Mouse (Mus musculus) spleen, embryonic (tissue): ENCODE data around the gene Cep170b.

Experiments used
- CTCF ChIA-PET: fragments of 350-600 bp; sonication (Branson Sonifier 250); formaldehyde crosslinking; loops from one replicate; lab custom pipeline; 2022; lab: Charles Lee

Gene Cep170b

GRCm38 (mm10) chr12:112735896-112736635, 15.8 kb downstream of the Cep170b start:
- CTCF ChIA-PET: no interaction called here

DNA sequence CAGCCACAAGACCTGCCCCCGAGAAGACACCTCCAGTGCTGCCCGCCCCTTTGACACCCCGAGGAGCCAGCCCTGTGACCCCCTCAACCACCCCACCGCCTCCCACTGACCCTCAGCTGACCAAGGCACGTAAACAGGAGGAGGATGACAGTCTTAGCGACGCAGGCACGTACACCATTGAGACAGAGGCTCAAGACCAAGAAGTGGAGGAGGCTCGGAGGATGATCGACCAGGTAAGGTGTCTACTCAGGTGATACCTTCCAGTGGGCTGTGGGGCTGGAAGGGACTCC, 16.3 kb downstream of the Cep170b start:
- CTCF ChIA-PET: no interaction called here

GRCm38 (mm10) chr12:112737081-112737480, 16.8 kb downstream of the Cep170b start:
- CTCF ChIA-PET: no interaction called here

DNA sequence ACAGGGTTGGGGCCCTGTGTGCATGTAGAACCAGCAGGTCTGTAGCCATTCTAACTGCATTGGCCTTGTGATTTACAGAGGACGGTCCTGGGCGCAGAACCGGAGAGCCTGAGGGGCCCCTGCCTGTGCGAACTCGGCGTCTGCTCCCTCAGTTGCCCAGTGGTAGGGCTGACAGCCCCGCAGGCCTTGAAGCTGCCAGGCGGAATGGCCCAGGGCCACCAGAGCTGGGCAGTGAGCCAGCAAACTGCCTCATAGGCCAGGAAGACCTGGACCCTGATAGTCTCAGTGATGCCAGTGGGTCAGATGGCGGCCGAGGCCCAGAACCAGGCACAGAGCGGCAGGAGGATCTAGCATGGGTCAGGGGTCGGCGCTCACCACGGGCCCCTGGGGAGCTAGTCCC, 17.5 kb downstream of the Cep170b start:
- CTCF ChIA-PET: interaction anchor here (0.5 kb wide), 1 partner anchor 22 kb away, joined by 6 read pairs; no protein-coding TSS in a partner anchor

DNA sequence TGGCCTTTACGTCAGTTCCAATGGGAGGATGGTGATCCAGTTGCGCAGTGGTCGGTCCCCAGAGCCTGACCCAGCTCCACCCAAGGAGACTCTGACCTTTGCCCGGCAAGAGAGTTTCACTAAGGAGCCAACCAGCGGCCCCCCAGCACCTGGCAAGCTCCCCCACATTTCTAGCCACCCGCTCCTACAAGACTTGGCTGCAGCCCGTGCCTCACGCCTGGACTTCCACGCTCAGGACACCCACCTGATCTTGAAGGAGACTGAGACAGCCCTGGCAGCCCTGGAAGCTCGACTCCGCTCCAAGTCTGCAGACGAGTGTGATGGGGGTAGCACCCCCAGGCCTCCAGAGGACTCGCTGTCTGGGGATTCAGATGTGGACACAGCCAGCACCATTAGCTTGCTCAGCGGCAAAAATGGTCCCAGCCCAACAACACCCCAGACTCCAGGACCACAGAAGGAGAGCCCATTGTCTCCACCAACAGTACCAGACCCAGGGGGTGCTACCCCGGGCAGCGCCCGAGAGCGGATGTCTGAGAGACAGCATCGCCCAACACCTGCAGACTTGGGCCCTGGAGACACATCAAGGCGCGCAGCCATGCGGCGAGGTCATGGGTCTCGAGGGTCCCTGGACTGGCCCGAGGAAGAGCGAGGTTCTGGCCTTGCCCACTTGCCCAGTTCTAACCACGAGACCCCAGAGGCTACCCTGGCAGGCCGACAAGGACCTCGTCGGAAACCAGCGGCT, 18.2 kb downstream of the Cep170b start:
- CTCF ChIA-PET: interaction anchor here (0.5 kb wide), 1 partner anchor 22 kb away, joined by 6 read pairs; no protein-coding TSS in a partner anchor

DNA sequence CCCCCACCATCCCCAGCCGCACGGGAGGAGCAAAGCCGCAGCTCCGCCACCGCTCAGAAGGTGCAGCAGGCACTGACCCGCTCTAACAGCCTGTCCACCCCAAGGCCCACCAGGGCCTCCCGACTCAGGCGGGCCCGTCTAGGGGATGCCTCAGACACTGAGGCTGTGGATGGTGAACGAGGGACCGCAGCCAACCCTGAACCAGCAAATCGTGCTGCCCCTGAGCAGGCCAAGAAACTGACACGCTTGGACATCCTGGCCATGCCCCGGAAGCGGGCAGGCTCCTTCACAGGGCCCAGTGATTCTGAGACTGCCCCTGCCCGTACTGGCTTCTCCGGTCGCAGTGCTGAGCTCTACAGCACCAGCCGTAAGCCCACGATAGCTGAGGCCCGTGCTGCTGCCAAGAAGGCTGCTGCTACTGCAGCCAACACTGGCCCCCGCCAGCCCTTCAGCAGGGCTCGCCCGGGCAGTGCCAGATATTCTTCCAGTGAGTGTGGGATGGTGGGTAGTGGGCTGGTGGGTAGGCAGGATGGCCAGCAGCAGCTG, 18.8 kb downstream of the Cep170b start:
- CTCF ChIA-PET: no interaction called here

DNA sequence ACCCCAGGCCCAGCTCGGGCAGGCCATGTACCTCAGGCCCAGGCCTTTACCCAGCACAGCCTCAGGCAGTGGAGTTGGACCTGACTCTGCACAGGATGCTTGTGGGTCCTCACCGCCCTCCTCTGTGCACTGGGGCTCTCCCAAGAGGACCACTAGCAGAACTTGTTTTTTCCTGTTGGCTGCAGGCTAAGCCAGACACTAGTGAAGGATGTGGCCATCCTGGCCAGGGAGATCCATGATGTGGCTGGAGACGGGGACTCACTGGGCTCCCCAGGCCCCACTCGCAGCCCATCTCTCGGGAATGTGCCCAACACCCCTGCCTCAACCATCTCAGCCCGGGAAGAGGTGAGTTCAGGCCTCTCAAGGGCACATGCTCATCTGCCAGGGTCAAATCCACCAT, 22.5 kb downstream of the Cep170b start:
- CTCF ChIA-PET: no interaction called here

DNA sequence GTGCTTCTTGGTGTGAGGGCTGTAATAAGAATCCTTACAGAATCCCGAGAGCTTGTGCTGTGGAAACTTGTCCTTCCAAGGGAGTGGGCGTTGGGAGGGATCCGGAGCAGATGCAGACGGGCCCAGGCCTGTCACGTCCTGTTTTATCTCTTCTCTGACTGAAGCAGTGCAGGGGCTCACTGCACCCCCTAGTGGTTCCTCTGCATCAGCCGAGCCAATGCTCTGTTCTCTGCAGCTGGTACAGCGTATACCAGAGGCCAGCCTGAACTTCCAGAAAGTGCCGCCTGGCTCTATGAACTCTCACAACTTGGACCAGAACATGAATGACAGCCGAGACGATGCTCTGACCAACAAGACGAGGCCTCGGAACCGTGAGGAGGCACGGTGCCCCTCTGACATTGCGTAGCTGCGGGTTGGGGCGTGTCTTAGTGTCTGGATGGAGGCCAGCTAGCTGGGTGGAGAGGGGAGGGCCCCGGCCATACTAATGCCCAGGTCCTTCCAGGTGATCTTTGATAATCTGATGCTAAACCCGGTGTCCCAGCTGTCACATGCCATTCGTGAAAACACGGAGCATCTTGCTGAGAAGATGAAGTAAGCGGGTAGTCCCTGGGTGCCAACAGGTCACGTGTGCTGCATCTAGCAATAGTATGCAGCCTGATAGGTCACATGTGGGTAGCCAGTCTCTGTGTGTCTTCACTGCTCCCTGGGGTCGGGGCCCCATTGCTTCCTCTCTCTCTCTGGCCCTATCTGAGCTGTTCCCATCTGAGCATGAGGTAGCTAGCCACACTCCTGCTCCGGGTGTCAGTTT, 23.1 kb downstream of the Cep170b start:
- CTCF ChIA-PET: interaction anchor here (0.5 kb wide), 1 partner anchor 19 kb away, joined by 4 read pairs; no protein-coding TSS in a partner anchor

GRCm38 (mm10) chr12:112744211-112744610, 24.0 kb downstream of the Cep170b start:
- CTCF ChIA-PET: interaction anchor here (0.5 kb wide), 1 partner anchor 20 kb away, joined by 4 read pairs; no protein-coding TSS in a partner anchor

- CTCF ChIA-PET: no interaction called here
These were observed 24.8 kb downstream of the Cep170b start for GRCm38 (mm10) chr12:112744891-112745580.

DNA sequence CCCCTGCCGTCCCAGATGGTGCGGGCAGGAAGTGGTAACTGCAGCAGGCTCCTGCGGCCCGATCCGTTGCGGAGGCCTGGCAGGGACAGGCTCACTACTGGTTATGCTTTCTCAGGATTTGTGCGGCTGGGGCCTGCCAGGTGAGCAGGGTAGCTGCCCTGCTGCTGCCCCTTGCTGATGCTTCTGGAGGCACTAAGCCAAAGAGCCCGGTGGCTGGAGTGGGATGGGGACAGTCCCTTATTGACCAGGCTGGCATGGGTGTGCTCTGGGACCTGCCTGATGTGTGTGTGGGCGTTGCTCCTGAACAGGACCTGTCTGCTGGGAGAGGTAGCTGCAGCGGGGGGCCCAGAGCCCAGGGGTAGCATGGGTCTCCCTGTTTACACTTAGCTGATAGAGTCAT, 25.5 kb downstream of the Cep170b start:
- CTCF ChIA-PET: no interaction called here

- CTCF ChIA-PET: interaction anchor here (0.6 to 0.9 kb wide), 3 partner anchors 16 to 1662 kb away, joined by 3 to 5 read pairs (median 3); no protein-coding TSS in a partner anchor
These were observed 26.2 kb downstream of the Cep170b start for GRCm38 (mm10) chr12:112746461-112746807.

DNA sequence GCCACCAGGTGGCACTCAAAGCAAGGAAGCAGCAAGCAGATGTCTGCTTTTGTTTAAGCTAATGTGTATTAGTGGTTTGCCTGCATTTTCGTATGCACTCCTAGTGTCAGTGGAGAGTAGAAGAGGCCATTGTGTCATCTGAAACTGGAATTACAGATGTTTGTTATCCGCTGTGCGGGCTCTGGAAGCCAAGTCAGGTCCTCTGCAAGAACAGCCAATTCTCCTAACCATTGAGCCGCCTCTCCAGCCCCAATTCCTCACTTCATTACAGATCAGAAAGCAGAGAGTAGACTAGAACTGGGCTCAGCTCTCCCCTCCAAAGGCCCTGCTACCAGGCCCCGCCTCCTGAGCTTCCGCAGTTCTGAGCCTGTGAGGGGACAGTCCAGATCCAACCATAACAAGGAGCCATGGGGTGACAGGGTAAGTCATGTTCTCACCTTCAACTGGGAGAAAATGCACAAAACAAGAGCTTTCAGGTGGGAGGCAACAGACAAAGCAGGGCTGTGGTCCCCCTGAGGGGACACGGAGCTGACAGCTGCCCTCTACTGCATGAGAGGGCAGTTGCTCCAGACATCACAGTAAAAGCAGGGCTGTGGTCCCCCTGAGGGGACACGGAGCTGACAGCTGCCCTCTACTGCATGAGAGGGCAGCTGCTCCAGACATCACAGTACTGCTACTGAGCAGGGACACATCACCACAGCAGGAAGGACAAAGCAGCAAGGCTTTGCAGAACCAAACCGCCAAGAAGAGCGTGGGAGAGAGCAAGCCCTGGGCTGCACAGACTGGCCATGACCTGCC, 26.8 kb downstream of the Cep170b start:
- CTCF ChIA-PET: interaction anchor here (0.7 to 1.2 kb wide), 5 partner anchors 16 to 61 kb away, joined by 3 to 5 read pairs (median 3); no protein-coding TSS in a partner anchor

- CTCF ChIA-PET: interaction anchor here (0.7 to 1.2 kb wide), 4 partner anchors 23 to 60 kb away, joined by 3 to 5 read pairs (median 4); no protein-coding TSS in a partner anchor
These were observed 27.3 kb downstream of the Cep170b start for GRCm38 (mm10) chr12:112747606-112747970.

DNA sequence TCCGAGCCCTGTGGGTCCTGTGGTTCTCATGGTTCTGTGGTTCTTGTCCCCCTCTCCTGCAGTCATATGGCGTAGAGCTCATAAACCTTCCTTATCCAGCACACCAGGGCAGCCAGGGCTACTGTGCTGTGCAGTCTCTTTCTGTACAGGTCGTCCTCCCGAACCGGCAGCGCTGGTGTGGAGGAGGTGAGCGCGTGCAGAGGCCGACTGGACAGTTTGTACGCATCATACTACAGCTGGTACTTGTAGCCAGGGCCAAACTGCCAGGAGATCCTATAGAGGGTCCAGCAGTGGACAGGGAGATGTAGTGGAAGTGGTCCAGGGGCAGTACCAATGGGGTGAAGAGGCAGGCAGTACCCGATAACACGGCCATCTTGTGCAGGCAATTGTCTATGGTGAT, 30.7 kb downstream of the Cep170b start:
- CTCF ChIA-PET: no interaction called here

DNA sequence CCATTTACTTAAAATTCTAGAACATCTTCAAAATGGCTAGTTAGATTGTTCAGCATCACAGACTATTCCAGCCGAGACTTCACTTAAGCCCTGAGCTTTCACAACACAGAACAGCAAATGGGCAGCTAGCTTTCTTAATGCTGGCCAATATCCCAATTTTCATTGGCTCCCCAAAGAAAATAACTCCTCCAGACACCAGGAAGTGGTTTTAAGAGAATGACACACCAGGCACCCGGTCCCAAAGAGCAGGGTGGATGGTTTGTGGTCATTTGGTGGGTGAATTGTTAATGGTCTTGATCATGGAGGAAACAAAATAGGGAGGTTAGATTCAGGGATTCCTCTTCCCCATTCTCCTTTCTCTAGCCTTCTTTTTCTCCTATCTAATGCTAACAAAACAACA, 32.1 kb downstream of the Cep170b start:
- CTCF ChIA-PET: no interaction called here

GRCm38 (mm10) chr12:112755900-112756299, 35.6 kb downstream of the Cep170b start:
- CTCF ChIA-PET: no interaction called here

DNA sequence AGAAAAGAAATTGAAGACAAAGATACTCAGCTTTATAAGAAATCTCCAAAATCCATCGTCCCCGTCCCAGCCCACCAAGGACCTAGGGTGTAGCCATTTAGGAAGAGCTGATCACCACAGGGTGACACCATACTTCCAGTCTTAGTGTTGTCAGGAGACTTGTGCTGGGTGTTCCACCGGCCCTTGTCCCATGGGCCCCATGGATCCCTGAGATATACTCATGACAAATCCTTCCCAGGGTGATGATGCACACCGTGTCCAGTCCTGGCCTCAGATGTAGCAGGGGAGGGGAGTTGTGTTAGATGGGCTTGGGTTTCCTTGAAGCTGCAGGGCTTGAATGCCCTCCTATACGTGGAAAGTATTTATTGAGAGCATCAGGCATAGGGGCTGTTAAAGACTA, 37.6 kb downstream of the Cep170b start:
- CTCF ChIA-PET: no interaction called here

- CTCF ChIA-PET: no interaction called here
These were observed 39.2 kb downstream of the Cep170b start for GRCm38 (mm10) chr12:112759471-112759870.
